Mouse (Mus musculus): ENCODE results near the gene Cnot1. TPM values are rescaled to one million over a fixed set of nuclear protein-coding genes. Genes with fewer than 3 reads are reported as not detected.

Gene Cnot1
- polyA plus RNA-seq, 1 experiment, result 231 TPM

DNA sequence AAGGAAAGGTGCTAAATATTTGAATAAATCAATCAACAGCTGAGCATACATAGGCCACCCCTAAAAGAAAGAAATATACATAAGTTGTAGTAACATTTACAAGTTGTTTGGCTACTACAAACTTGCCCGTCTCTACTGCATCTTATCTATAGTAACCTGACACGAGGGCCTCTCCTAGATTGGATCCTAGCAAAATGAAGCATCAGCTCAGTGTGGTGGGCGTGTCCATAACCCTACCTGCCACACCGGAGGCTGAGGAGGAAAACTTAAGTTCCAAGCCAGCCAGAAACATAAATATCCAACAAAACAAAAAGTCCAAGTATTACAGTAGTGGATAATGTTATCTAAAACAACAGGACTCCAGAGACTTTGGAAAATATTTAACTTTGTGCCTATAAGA, 79.6 kb downstream of the Cnot1 start:
- Histone ChIP-seq H3K4me3 (ENCODE audit: insufficient read depth, low read depth, low read length) (no peak overlapping the region), H3K27ac (ENCODE audit: insufficient read depth, low read depth, low read length) (no peak overlapping the region), H3K4me1 (ENCODE audit: control insufficient read depth, insufficient read depth, low read length) (no peaks in the 10 kb centered on the region)
- WGBS, result 91% methylated on average over 4 of the region's 4 CpGs
- TF ChIP-seq POLR2A (IDR thresholded peaks at IDR 0.05; ENCODE audit: insufficient read depth, low read depth, low read length), result no peak
- TF ChIP-seq CTCF (IDR thresholded peaks at IDR 0.05; ENCODE audit: insufficient read depth, low read depth, low read length), result no peak

DNA sequence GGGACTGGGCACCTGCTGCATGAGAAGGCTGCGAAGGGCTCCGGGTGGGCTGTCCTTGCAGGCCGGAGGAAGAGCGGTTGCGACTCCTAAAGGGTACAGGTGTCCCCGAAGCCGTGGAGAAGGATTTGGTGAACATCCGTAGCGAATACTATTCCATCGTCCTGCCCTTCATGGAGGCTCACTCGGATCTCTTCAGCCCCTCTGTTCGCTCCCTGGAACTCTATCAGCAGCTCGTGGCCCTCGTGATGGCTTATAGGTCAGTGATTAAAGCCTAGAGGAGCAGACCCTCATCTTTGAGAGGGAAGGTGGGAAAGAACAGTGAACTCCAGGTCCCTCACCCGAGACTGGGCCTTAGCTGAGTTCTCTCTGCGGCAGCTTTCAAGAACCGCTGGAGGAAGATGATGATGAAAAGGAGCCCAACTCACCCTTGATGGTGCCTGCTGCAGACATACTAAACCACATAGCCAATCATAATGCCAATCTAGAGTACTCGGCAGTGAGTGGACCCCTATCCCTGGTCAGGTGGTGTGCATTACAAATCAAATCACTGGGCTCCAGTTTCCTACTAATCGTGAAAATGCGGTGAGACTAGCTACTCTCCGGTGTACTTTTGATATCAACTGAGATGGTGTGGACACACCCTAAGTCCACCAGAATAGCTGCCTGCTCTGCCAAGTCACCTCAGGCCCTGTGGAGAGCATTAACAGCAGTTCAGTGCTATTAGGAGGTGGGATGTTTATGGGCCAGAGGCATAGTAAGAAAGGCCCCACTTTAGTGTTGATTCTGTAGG, 90.5 kb downstream of the Cnot1 start:
- 16% methylated on average over 21 of the region's 21 CpGs for WGBS
- Histone ChIP-seq H3K4me3 (ENCODE audit: insufficient read depth, low read depth, low read length) (peak overlapping the region; percentile 75), H3K4me1 (ENCODE audit: control insufficient read depth, insufficient read depth, low read length) (peaks cover 12% of the 10 kb centered on the region), H3K27ac (ENCODE audit: insufficient read depth, low read depth, low read length) (no peak overlapping the region)
- TF ChIP-seq CTCF (IDR thresholded peaks at IDR 0.05; ENCODE audit: insufficient read depth, low read depth, low read length) (no peak), POLR2A (IDR thresholded peaks at IDR 0.05; ENCODE audit: insufficient read depth, low read depth, low read length) (no peak)

DNA sequence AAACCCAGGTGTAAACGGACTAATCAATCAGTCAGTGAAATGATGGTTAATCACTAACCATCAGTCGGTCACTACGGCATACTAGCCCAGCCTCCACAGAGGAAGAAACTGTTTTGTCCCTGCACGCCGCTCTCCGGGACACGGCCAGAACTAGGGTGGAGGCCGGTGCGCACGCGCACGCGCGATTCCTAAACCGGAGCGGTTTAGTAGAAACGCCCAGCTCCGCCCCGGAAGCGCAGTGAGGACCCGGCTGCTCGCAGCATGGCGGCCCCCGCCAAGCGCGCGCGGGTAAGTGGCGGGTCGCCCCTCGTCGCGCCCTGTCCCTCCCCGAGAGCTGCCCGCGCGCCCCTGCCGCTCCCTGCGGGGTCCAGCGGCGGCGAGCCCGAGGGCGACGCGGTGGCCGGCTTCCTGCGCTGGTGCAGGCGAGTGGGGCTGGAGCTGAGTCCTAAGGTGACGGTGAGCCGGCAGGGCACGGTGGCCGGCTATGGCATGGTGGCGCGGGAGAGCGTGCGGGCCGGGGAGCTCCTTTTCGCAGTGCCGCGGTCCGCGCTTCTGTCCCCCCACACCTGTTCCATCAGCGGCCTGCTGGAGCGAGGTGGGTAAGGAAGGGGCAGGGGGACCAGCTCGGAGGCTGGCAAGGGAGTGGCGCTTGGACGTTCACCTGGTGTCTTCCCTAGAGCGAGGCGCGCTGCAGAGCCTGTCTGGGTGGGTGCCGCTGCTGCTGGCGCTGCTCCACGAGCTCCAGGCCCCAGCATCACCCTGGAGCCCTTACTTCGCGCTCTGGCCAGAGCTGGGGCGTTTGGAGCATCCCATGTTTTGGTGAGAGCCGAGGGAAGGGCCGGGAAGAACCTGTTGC, 91.4 kb downstream of the Cnot1 start, which contains the start of gene Setd6:
Gene Setd6, plus strand, starts transcription at position 206 of the 856 bp plus-strand sequence.
- Histone ChIP-seq H3K4me3 (ENCODE audit: insufficient read depth, low read depth, low read length) (peak within 1 kb of the TSS; percentile 75), H3K4me1 (ENCODE audit: control insufficient read depth, insufficient read depth, low read length) (peaks cover 18% of the 10 kb centered on the region), H3K27ac (ENCODE audit: insufficient read depth, low read depth, low read length) (0 out of 2 replicates have a peak within 1 kb of the TSS, but pooled peaks have one; percentile 18)
- WGBS, result under 1% methylated on average over 79 of the region's 79 CpGs
- TF ChIP-seq POLR2A (IDR thresholded peaks at IDR 0.05; ENCODE audit: insufficient read depth, low read depth, low read length) (peak; percentile 31; the same call in 1 of the 2 replicates), CTCF (IDR thresholded peaks at IDR 0.05; ENCODE audit: insufficient read depth, low read depth, low read length) (no peak)

DNA sequence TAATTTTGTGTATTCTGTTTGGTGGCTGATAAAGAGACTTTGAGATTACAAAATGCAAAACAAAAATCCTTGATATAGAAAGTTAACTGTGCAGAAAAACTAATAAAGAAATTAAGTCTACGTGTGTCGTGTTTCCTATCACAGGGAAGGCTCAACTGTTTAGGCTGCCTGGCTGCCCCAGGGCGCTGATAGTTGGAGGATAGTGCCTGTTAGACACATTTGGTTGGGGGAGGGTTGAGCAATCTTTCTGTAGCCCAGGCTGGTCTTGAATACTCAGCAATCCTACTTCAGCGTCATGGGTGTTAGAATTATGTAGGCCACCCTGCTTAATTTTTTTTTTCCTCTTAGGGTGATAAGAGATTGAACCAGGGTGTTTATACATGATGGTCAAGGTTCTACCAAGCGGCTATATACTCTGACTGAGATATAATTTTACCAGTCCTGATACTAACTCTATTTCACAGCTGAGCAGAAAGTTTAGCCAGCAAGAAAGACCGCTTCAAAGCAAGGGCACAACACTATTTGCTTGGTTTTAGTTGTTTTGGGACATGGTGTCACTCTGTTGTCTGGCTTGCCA, 92.3 kb downstream of the Cnot1 start:
- Histone ChIP-seq H3K4me1 (ENCODE audit: control insufficient read depth, insufficient read depth, low read length) (peaks cover 27% of the 10 kb centered on the region), H3K4me3 (ENCODE audit: insufficient read depth, low read depth, low read length) (no peak overlapping the region), H3K27ac (ENCODE audit: insufficient read depth, low read depth, low read length) (no peak overlapping the region)
- no peak for TF ChIP-seq POLR2A (IDR thresholded peaks at IDR 0.05; ENCODE audit: insufficient read depth, low read depth, low read length)
- TF ChIP-seq CTCF (IDR thresholded peaks at IDR 0.05; ENCODE audit: insufficient read depth, low read depth, low read length), result no peak
- 46% methylated on average over 6 of the region's 6 CpGs for WGBS

DNA sequence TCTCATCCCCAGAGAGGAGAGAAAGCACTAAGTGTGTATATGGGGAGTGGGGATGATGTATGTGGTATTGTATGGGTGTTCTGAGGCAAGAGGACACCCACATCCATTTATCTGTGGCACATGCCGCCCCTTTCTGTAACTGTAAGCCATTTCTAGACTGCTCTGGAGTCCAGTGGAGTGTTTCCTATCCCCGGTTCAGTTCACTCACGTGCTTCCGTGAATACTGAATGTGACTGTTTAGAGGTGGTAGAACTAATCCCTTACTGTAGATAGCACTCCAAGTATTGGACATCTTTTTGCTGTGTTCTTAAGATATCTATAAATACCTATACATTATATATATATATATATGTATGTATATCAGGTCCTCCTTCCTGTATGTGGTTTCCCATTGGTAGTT, 92.9 kb downstream of the Cnot1 start:
- WGBS, result 55% methylated on average over 4 of the region's 4 CpGs
- Histone ChIP-seq H3K4me3 (ENCODE audit: insufficient read depth, low read depth, low read length) (no peak overlapping the region), H3K4me1 (ENCODE audit: control insufficient read depth, insufficient read depth, low read length) (peaks cover 33% of the 10 kb centered on the region), H3K27ac (ENCODE audit: insufficient read depth, low read depth, low read length) (no peak overlapping the region)
- no peak for TF ChIP-seq CTCF (IDR thresholded peaks at IDR 0.05; ENCODE audit: insufficient read depth, low read depth, low read length)
- TF ChIP-seq POLR2A (IDR thresholded peaks at IDR 0.05; ENCODE audit: insufficient read depth, low read depth, low read length), result no peak

DNA sequence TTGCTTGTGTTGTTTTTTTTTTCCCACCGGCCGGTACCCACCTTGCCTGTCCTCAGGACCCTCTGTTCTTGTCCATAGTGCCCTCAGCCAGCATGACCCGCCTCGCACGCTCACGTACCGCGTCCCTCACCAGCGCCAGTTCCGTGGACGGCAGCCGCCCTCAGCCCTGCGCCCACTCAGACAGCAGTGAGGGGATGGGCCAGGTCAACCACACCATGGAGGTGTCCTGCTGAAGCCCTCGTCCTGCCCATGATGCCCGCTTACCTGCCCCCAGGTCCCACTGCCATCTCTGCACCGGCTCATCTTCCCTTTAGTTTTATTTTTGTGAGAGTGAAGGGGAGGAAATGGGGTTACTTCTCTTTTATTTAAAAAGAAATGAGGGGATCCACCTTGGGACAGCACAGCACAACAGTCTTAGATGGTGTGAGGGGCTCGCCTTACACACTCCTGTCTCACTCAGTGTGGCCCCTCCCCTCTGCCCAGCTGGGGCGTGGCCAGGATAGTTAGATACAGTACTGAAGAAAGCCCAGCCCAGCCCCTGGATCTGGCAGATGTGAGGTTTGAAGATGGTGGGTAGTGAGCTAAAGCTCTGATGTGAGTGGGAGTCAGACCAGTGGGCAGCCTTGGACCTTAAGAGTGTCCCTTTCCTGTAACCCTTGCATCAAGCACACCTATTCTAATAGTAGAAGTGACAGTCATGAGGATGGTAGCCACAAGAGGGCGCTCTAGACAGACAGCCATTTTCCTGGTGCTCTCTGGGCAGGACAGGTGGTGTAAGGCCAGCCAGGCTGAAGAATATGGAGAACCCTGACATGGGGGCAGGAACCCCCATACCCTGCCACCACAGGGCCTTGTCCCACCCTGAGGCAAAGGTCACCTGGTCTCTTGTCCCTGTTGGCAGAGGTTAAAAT, 93.9 kb downstream of the Cnot1 start:
- TF ChIP-seq CTCF (IDR thresholded peaks at IDR 0.05; ENCODE audit: insufficient read depth, low read depth, low read length), result peak; percentile 72
- no peak for TF ChIP-seq POLR2A (IDR thresholded peaks at IDR 0.05; ENCODE audit: insufficient read depth, low read depth, low read length)
- WGBS, result 70% methylated on average over 19 of the region's 19 CpGs
- H3K4me3 ChIP-seq (ENCODE audit: insufficient read depth, low read depth, low read length), result no peak overlapping the region
- peaks cover 43% of the 10 kb centered on the region for H3K4me1 ChIP-seq (ENCODE audit: control insufficient read depth, insufficient read depth, low read length)
- H3K27ac ChIP-seq (ENCODE audit: insufficient read depth, low read depth, low read length), result no peak overlapping the region

DNA sequence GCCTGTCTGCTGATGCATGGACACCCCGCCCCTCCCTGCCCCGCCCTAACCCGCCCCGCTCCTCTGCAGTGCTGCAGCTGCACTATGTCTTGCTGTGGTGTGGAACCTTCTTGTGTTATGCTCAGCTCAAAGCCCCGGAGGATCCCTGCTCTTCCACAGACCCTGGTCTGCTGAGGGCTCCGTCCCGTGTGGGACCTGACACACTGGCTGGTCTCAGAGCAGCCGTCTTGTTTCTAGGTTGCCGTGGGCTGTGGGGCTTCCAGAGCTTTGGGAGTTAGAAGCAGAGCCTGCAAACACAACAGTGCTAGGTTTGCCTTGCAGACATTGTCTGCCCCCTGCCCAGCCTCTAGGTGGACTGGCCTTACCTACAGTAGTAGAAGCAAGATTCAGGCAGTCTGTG, 94.9 kb downstream of the Cnot1 start:
- TF ChIP-seq POLR2A (IDR thresholded peaks at IDR 0.05; ENCODE audit: insufficient read depth, low read depth, low read length) (no peak), CTCF (IDR thresholded peaks at IDR 0.05; ENCODE audit: insufficient read depth, low read depth, low read length) (no peak)
- WGBS, result 76% methylated on average over 9 of the region's 9 CpGs
- Histone ChIP-seq H3K4me1 (ENCODE audit: control insufficient read depth, insufficient read depth, low read length) (peaks cover 47% of the 10 kb centered on the region), H3K27ac (ENCODE audit: insufficient read depth, low read depth, low read length) (no peak overlapping the region), H3K4me3 (ENCODE audit: insufficient read depth, low read depth, low read length) (no peak overlapping the region)

DNA sequence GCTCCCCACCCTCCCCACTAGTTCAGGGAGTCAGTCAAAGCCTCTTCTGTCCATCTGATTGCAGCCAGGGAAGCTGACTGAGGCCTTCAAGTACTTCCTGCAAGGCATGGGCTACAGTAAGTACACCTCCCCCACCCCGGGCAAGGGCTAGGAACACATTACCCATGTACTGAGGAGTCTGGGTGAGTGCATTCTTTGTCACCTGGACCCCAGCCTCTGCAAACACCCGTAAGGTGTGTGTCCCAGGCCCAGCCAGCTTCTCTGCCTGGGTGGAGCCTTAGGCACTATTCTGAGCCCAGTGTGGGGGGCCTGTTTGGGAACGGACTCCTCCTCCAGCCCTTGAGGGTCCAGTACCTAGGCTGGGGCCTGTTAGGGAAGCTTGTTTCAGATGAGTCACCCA, 96.2 kb downstream of the Cnot1 start:
- 67% methylated on average over 3 of the region's 3 CpGs for WGBS
- Histone ChIP-seq H3K27ac (ENCODE audit: insufficient read depth, low read depth, low read length) (no peak overlapping the region), H3K4me1 (ENCODE audit: control insufficient read depth, insufficient read depth, low read length) (peaks cover 53% of the 10 kb centered on the region), H3K4me3 (ENCODE audit: insufficient read depth, low read depth, low read length) (no peak overlapping the region)
- no peak for TF ChIP-seq CTCF (IDR thresholded peaks at IDR 0.05; ENCODE audit: insufficient read depth, low read depth, low read length)
- no peak for TF ChIP-seq POLR2A (IDR thresholded peaks at IDR 0.05; ENCODE audit: insufficient read depth, low read depth, low read length)

All from olfactory bulb, adult 2 months (tissue).